Mouse (Mus musculus): ENCODE results near the gene Tex9.

The Tex9 gene

GRCm38 (mm10) chr9:72492194-72492565 is at the start of gene Tex9:
TSS of gene Tex9 (minus strand) at chr9:72492212.
- DNase-seq (ENCODE audit: low spot score) = no peak

- no peak for DNase-seq (ENCODE audit: low spot score)
Observed at GRCm38 (mm10) chr9:72537086-72537485, 45.1 kb upstream of the Tex9 start.

DNA sequence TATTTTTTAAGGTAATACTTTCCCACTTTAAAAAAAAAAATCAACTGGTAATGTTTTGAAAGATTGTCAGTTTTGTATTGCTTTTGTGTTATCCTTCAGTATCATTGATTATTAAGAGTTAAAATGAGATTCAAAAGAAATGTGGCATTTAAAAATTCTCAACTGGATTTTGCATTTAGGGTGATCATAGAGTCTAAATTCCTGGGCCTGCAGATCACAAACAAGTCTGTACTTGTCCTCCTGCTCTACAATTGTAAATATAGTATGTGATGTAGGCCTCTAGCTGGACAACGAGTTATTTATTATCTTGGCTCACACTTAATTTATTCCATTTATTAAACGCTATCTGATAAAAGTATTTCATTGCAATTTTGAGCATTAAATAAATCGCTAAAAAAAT is 43.4 kb upstream of the Tex9 start:
- DNase-seq (ENCODE audit: low spot score) = no peak

DNA sequence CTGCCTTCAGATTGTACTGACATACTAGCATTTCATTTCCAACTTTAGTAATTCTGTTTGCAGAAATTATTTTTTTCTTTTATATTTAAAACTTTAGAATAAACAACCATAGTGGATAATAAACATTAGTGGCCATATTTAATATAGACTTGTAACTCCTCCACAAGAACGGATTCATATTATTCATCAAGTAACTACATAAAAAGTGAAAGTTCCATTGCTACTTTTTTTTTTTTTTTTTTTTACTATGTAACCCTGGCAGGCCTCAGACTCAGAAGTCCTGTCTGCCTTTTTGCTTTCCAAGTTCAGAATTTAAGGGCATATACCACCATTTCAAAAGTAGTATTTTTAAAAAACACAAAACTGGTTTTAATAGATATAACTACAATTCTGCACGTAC is 43.0 kb upstream of the Tex9 start:
- no peak for DNase-seq (ENCODE audit: low spot score)

DNA sequence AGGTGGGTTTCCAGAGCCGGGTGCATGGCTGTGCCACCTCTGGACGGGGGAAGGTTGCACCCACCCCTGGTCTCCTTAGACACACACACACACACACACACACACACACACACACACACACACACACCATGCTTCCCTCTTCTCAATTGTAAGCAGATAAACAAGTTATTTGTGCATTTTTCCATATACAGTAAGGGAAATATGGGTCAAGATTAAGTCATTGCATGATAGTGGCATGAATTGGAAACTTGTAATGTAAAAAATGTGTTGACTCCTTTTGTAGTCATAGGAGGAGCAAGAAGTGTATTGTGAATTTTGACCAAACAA is 41.0 kb upstream of the Tex9 start:
- no peak for DNase-seq (ENCODE audit: low spot score)

GRCm38 (mm10) chr9:72532381-72533088 is 40.5 kb upstream of the Tex9 start:
- DNase-seq (ENCODE audit: low spot score) = peak; percentile 76

DNA sequence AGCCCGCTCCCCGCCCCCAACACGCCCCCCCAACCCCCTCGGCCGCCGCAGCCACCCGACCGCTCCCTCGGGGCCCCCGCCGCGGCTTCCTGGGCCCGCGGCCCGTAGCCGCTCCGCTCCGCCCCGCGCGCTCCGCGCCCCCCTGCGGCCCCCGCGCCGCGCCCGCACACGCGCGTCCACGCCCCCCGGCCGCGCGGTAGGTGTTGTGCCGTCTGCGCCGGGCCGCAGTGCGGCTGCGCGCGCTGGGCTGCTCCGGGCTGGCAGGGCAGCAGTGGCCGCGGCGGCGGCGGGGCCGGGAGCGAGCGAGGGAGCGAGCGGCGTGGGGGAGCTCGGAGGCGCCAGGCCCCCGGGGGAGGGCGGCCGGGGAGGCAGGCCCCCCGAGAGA is 40.0 kb upstream of the Tex9 start, which contains the start of gene Rfx7:
Rfx7 (plus strand) TSS at position 245 of the 385 bp plus-strand sequence.
- DNase-seq (ENCODE audit: low spot score) = peak; percentile 85

- DNase-seq (ENCODE audit: low spot score) = peak; percentile 88
Observed at GRCm38 (mm10) chr9:72531291-72531995, 39.4 kb upstream of the Tex9 start.

DNA sequence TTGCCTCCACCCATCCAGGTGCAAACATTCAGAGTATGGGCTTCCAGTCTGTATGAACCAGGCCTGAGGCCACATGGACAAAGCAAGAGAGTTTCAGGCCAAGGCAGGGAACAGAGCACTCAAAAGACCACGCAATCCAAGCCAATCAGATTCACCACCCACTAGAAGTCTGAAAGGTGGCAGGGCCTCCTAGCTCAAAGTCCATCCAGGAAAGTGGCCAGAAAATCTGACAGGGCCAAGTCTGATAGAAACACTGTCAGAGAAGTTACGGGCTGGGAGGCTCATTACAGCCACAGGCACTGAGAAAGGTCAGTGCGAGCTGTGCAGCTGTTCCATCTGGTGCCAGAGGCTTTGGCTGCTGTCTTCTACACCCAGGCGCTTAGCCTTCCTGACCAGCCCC is 38.8 kb upstream of the Tex9 start:
- peak; percentile 33 for DNase-seq (ENCODE audit: low spot score)

DNA sequence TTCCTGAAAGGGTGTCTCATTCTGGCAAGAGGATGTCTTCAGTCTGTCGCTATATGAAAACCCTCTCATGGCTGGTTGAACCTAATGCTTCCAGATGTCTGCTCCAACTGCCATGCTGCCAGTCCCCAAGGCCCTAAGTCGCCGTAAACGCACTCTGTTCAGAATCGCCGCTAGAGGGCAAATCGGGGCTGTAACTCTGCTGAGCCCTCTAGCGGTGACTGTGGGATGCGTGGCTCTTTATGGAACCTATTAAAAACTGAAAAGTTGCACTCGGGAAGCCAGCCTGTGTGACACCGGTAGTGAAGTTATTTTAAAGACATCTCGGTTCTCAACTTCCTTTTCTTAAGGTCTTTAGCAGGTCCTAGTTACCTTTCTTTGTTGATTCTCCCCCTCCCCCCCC is 38.2 kb upstream of the Tex9 start:
- DNase-seq (ENCODE audit: low spot score) = peak; percentile 84

DNA sequence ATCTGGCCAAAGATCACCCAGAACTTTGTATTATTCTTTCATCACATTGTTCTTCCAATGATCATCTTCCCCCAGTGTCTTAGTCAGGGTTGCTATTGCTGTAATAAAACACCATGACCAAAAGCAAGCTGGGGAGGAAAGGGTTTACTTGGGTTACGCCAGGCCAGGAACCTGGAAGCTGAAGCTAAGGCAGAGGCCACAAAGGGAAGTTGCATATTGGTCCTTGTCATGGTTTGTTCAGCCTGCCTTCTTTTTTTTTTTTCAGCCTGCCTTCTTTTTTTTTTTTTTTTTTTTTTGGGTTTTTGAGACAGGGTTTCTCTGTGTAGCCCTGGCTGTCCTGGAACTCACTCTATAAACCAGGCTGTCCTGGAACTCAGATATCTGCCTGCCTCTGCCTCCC is 34.1 kb upstream of the Tex9 start:
- DNase-seq (ENCODE audit: low spot score) = no peak

DNA sequence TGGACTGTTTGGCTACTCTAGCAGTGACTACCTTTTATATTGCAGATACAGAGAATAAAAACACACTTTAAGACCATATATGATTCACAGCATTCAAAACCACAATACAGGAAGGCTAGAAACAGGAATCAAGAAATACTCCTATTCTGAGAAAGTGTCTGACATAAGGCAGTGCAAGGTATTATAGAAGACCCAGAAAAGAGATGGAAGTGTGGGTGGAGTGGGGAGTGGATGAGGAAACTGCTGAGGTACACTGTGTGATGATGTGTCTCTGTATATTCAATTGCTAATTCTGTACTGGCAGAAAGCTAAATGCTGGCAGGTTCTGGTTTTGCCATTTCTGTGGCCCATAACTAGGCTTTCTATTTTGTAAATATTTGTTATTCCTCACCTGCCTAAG is 28.8 kb upstream of the Tex9 start:
- DNase-seq (ENCODE audit: low spot score) = no peak

DNA sequence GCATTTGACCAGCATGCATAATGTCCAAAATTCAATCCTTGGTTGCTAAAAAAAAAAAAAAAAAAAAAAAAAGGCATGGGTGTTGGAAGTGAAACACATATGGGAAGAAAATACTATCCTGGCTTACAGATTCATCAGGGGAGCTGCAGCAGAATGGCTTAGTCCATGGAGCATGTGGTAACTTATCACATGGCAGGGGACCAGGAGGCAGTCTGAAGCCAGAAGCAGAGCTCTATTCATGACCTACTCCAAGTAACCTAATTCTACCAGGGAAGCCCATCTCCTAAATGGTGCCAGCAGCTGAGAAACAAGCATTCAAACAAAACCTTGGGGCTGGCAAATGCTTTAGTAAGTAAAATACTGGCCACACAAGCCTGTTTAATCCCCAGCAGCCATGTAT is 27.2 kb upstream of the Tex9 start:
- no peak for DNase-seq (ENCODE audit: low spot score)

- DNase-seq (ENCODE audit: low spot score) = no peak
Observed at GRCm38 (mm10) chr9:72515366-72515765, 23.4 kb upstream of the Tex9 start.

DNA sequence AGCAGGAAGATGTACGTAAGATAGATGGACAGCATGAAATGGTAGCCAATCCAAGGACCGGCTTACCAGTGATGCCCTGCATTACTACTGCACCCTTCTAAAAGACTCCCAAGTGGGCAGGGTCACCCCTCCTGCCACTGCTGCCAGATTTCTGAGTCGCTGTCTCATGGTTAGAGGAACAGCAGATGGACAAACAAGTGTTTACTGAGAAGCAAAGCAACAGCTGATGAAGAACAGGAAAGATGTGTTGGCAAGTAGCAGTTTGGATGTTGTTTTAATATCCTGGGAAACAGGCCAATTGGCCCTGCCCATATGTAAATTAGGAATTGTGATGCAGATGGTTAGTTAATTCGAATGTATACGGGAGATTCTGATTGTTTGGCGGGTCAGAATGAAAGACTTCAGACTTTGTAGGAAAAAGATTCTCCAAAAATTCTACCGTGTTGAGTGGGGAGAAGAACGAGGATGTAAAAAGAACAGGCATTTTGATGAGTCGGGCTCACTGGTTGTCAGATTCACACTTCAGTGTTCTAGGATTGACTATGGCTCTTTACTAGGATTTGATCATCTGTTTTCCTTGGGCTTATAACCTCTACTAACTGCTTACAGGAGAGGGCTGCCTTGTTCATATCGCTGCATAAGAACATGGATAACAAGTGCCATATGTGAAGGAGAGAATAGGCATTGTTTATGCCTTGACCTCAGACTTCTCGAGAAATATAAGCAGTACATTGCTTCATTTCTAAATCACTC is 20.4 kb upstream of the Tex9 start:
- no peak for DNase-seq (ENCODE audit: low spot score)

- no peak for DNase-seq (ENCODE audit: low spot score)
Observed at GRCm38 (mm10) chr9:72497171-72497570, 5.2 kb upstream of the Tex9 start.

- no peak for DNase-seq (ENCODE audit: low spot score)
Observed at GRCm38 (mm10) chr9:72496691-72497090, 4.7 kb upstream of the Tex9 start.

GRCm38 (mm10) chr9:72493984-72494685 is 2.1 kb upstream of the Tex9 start:
- DNase-seq (ENCODE audit: low spot score) = no peak

DNA sequence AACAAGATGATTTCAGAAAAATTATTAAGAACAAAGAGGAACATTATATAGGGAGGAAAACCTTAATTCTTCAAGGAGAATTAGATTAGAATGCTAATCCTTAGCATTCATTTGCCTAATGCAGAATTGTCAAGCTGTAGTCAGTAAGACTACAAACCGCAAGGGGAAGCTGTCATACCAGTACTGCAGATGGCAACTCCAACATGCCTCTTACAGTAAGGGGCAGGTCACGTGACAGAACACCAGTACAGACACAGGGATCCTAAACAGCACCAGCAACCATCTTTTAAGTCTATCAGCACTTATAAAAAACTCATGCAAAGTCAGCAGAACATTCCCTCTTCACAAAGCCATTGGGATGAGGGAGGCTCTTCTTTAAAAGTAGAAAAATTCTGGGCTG is 1.5 kb upstream of the Tex9 start:
- DNase-seq (ENCODE audit: low spot score) = no peak

- DNase-seq (ENCODE audit: low spot score) = peak; percentile 93
Observed at GRCm38 (mm10) chr9:72491559-72492193, 336 bp downstream of the Tex9 start.

DNA sequence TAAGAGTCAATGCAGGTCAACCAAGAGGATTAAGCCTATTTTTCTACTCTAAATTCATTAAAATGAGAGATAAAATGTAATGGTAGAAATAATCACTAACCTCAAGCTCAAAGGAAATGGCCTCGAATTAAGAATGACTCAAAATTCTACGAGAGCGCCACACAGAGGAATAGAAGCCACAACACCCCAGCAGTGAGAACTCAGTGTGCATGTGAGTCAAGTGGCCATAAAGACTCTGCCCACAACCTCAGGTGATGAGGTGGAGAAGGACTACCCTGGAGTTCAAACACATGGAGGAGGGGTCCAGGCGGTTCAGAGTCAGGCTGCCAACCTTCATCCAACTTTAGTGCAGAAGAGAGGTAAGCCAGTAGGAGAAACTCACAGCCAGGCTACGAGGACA is 2.9 kb downstream of the Tex9 start:
- DNase-seq (ENCODE audit: low spot score) = no peak

- DNase-seq (ENCODE audit: low spot score) = no peak
Observed at GRCm38 (mm10) chr9:72488523-72488922, 3.5 kb downstream of the Tex9 start.
